Mouse (Mus musculus): ENCODE data around the gene B4galt2.

DNA sequence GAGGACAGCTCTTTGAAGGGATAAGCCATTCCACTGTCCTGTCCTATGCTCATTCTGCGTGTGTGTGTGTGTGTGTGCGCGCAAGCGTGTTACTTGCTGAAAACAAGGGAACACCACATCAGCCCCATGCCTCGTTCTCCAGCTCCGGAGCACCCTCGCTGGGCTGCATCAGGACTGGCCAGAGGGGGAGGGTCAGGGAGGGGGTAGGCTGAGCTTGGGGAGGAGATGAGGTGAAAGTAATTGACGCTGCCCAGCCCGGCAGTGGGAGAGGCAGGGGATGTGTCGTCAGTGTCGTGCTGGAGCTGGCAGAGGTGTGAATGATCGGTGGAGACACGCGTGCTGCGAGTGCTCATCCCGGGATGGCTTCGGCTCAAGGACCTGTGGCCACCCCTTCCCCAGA lies 34.2 kb downstream of the B4galt2 start:
- TF ChIP-seq CTCF (IDR thresholded peaks at IDR 0.05; ENCODE audit: low read depth), result no peak
- TF ChIP-seq EP300 (IDR thresholded peaks at IDR 0.05; ENCODE audit: low read depth), result no peak

All from heart, postnatal 0 days (tissue).